Mouse (Mus musculus): Measurements from ENCODE around the gene Nol6.

The Nol6 gene

GRCm38 (mm10) chr4:41124180-41124951, at the start of gene Nol6:
Nol6 (minus strand) TSS chr4:41124455.
- DNase-seq (ENCODE audit: low spot score in 2 of 2): peak; percentile 99

- DNase-seq (ENCODE audit: low spot score in 2 of 2): no peak
Measured at GRCm38 (mm10) chr4:41170970-41171369, 46.7 kb upstream of the Nol6 start.

- DNase-seq (ENCODE audit: low spot score in 2 of 2): peak; percentile 27 to 62
Measured at GRCm38 (mm10) chr4:41165693-41166475, 41.6 kb upstream of the Nol6 start.

DNA sequence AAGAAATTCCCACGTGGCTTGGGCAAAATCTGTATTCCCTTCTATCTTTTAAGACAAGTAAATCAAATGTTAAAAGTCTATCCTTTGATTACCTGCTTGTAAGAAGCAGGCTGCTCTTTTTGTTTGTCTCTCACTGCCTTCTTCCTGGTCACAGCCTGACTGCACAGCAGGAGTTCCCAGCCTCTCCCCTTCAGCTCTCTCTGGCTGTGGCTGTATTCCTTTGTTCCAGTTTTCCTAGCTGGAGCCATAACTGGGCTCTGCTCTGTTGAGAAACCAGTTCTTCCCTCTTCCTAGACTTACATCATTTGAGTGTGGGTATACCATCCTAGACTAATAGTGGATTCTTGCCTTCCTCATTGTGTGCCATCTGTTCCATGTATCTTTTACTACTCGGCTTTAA, 40.7 kb upstream of the Nol6 start:
- no peak for DNase-seq (ENCODE audit: low spot score in 2 of 2)

- DNase-seq (ENCODE audit: low spot score in 2 of 2): no peak
Measured at GRCm38 (mm10) chr4:41161232-41161631, 37.0 kb upstream of the Nol6 start.

- no peak for DNase-seq (ENCODE audit: low spot score in 2 of 2)
Measured at GRCm38 (mm10) chr4:41158251-41158650, 34.0 kb upstream of the Nol6 start.

GRCm38 (mm10) chr4:41156961-41157360, 32.7 kb upstream of the Nol6 start:
- no peak for DNase-seq (ENCODE audit: low spot score in 2 of 2)

GRCm38 (mm10) chr4:41153146-41153545, 28.9 kb upstream of the Nol6 start:
- no peak for DNase-seq (ENCODE audit: low spot score in 2 of 2)

DNA sequence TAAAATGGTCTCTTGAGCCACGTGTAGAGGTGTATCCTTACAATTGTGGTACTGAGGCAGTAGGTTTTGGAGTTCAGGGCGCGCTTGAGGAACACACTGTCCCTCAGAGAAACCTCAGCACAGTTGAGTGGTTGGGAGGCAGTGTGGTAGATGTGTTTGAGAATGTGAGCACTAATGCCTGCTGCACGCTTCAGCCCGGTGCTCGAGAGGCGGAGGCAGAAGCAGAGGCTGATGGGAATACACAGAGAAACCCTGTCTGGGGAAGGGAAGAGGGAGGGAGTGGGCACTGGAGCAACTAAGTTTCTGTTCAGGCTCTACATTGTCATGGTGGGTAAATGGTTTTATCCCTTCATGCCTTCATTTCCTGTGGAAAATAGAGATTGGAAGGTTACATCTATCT, 26.9 kb upstream of the Nol6 start:
- DNase-seq (ENCODE audit: low spot score in 2 of 2): no peak

GRCm38 (mm10) chr4:41149891-41150290, 25.6 kb upstream of the Nol6 start:
- DNase-seq (ENCODE audit: low spot score in 2 of 2): no peak

DNA sequence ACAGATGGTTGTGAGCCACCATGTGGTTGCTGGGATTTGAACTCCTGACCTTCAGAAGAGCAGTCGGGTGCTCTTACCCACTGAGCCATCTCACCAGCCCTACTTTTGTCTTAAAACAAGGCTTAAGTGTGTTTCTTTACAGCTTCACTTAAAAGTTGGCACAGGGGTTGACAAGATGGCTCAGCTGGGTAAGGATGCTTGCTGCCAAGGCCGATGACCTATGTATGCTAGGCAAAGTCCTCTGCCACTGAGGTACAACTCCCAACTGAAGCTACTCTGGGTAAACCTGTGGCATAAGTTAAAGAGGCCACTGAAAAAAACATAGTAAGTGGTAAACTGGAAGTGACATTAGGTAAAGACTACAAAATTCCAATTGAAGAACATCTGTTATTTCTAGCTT, 18.3 kb upstream of the Nol6 start:
- DNase-seq (ENCODE audit: low spot score in 2 of 2): no peak

DNA sequence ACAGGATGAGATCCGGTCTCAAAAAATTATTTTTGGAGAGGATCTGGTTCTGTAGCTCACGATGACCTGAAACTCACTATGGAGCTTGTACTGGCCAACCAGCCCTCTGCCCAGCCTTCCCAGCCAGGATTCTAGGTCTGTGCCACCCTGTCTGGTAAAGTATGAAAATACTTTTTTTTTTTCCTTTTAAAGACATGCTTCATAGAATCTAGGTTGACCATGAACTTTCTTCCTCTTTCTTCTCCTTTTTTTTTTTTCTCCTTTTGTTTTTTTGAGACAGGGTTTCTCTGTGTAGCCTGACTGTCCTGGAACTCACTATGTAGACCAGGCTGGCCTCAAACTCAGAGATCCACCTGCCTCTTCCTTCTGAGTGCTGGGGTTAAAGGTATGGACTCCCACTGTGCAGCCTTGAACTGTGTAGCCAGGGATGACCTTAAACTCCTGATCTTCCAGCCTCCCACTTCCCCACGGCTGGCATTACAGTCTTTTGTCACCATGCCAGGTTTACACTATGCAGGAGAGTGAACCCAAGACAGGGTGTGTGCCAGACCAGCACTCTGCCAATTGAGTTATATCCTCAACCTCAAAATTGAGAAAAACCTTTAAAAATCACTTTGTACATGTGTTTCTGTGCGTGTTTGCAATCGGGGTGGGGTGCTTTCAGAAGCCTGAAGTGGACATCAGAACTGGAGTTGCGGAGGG, 16.1 kb upstream of the Nol6 start:
- no peak for DNase-seq (ENCODE audit: low spot score in 2 of 2)

- DNase-seq (ENCODE audit: low spot score in 2 of 2): no peak
Measured at GRCm38 (mm10) chr4:41136811-41137210, 12.6 kb upstream of the Nol6 start.

DNA sequence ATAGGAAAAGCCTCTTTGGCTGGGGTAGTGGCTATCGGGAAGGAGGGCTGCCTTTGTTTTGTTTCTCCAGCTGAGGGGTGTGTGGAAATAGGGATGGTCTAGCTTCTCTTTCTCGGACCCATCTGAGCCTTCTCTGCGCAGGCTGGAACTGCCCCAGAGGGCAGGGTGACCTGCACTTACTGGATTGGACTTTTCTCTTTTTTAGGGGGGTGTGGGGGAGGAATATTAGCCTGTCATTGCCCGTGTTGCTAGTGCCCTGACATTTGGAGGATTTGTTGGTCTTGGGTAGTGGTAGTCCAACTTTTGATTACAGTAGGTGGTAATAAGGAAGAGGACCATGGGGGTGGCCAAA, 12.2 kb upstream of the Nol6 start:
- DNase-seq (ENCODE audit: low spot score in 2 of 2): peak; percentile 58 to 63

DNA sequence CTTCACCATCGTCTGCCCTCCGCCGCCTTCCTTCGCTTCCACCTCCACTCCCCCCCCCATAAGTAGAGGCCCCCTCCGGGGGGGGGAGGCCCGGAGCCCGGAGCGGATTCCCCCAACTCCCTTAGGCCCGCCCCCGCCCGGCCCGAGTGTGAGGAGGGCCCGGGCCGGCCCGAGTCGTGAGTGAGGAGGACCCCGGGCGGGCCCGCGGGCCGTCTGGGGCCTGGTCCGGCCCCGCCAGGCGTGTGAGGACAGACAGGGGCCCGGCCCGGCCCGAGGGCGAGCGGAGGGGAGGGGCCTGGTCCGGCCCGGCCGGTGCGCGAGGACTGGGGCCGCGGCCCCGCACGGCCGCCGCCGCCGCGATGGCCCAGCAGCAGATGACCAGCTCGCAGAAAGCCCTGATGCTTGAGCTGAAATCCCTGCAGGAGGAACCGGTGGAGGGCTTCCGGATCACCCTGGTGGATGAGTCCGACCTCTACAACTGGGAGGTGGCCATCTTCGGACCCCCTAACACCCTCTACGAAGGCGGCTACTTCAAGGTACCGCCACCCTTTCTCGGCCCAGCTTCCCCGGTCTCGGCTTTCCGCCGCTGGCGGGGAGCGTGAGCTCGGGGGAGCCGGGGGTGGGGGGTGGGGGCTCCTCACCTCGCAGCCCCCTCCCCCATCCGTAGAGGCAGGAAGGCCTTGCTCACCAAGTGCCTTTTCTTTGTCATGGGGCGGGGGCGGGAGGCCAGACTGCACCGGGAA, 11.6 kb upstream of the Nol6 start, which contains the start of gene Ube2r2:
TSS of gene Ube2r2 (plus strand) at position 33 of the 743 bp plus-strand sequence.
- DNase-seq (ENCODE audit: low spot score in 2 of 2): peak; percentile 64 to 68

DNA sequence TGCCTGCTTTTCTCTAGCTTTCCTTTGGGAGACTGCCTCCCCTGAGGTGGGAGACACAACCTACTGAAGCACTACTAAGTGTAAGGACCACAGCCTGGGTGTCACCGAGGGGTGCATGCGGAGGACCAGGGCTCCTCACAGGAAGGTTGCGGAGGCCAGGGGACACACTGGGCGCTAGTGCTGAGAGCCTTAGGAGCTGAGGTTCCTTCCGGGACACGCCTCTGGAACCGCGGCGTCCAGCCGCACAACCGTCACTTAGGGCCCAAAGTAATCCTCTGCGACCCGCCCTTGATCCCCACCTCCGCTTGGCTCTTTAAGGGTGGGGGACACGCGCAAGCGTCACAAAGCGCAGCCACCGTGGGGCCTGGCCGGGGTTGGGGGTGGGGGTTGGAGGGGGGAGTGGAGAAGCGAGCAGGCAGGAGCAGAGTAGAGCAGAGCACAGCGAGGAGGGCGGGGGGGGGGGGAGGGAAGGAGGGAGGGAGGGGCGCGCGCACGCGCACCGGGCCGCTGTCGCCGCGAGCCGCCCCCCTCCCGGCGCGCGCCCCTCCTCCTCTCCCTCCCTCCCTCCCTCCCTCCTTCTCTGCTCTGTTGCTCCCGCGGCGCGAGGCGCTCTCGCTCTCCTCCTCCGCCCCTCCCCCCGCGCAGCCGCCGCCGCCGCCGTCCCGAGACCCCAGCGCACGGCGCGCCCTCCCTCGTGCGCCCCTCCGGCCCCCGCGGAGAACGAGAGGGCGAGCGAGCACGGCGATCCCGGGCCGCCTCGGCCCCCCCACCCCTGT, 10.9 kb upstream of the Nol6 start:
- peak; percentile 83 to 84 for DNase-seq (ENCODE audit: low spot score in 2 of 2)

GRCm38 (mm10) chr4:41133529-41134291, 9.5 kb upstream of the Nol6 start:
- no peak for DNase-seq (ENCODE audit: low spot score in 2 of 2)

- no peak for DNase-seq (ENCODE audit: low spot score in 2 of 2)
Measured at GRCm38 (mm10) chr4:41132471-41132870, 8.2 kb upstream of the Nol6 start.

DNA sequence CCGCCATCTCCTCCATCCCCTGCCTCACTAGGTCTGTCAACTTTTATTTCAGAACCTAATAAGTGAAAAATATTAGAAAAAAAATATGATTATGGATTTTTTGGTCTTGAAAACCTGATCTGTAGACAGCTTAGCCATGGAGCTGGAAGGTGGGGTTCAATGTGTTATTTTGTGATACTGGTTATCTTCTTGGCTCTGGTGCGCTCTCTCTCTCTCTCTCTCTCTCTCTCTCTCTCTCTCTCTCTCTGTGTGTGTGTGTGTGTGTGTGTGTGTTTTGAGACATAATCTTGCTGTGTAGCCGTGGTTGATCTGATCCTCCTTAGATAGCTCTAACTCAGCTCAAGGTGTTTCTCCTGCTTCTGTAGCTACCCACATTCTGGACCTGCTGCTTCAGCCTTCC, 5.6 kb upstream of the Nol6 start:
- DNase-seq (ENCODE audit: low spot score in 2 of 2): no peak

DNA sequence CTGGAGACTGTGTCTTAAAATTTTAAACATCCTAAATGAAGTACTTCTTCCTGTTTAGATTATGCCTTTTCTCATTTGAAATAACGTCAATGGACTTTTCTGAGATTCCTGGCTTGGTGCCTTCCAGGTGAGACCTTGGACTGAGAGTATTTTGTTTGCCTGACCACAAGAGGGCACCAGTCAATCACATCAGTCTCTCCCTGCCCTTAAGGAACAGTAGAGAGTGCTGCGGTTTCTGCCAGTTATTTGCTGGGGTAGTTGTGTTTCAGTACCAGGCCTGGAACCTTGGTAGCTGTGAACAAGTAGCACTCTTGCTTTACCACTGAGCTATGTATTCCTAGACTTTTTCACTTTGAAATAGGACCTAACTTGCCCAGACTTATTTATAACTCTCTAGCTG, 5.2 kb upstream of the Nol6 start:
- DNase-seq (ENCODE audit: low spot score in 2 of 2): peak; percentile 50 to 54

Data from heart, adult 9 months (tissue).